Mouse (Mus musculus) C2C12 (cell line): ENCODE results near the gene Eaf2.

Experiments used
- CTCF ChIP-seq: IDR thresholded peaks from one replicate; pipeline ENCODE4 v1.5.1; 2011; ENCODE audit not compliant: control insufficient read depth, insufficient read depth, insufficient read length
- MAX ChIP-seq: IDR thresholded peaks from one replicate; pipeline ENCODE4 v1.6.1; 2011; ENCODE audit warnings: mild to moderate bottlenecking, control low read depth
- MYOD1 ChIP-seq: IDR thresholded peaks from one replicate; pipeline ENCODE4 v1.6.1; 2011; ENCODE audit warnings: low read depth; ENCODE audit not compliant: control insufficient read depth, insufficient read length
- USF1 ChIP-seq: IDR thresholded peaks from one replicate; pipeline ENCODE4 v1.6.1; 2011; ENCODE audit warnings: low read depth, mild to moderate bottlenecking, control low read depth, moderate library complexity

DNA sequence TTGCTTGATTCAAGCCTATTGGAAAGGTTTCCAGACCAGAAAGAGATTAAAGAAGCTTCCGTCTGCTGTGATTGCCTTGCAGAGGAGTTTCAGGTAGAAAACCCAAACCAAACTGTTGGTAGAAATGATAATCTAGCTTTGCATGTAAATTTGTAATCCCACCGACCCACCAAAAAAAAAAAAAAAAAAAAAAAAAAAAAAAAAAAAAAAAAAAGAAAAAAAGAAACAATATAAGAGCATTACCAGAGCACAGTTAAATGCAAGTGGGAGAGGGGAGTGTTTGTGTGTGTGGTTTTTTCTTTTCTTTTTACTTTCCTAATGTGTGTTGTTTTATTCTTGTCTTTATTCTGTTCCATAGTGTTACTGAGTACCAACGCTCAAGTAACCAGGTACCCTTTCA, 23.6 kb downstream of the Eaf2 start:
- TF ChIP-seq CTCF, result no peak
- no peak for TF ChIP-seq MYOD1
- no peak for TF ChIP-seq MAX
- no peak for TF ChIP-seq USF1
